Mouse (Mus musculus) left cerebral cortex, adult 2 months (tissue): ENCODE data around the gene Ech1. TPM values are rescaled to one million over a fixed set of nuclear protein-coding genes. Genes with fewer than 3 reads are reported as not detected.

Experiments
- DNase-seq, 2 experiments: peaks; one replicate each; pipeline ENCODE4 v3.0.0; 2021 to 2022; ENCODE audit warnings: low spot score in 2 of 2, mixed read lengths in 1 of 2; ENCODE audit errors: extremely low spot score in 1 of 2
- H3K27ac ChIP-seq: fragments of 200-600 bp; 2 replicates; pipeline ENCODE4 v1.8.1; 2022
- H3K4me3 ChIP-seq: fragments of 200-600 bp; 2 replicates; pipeline ENCODE4 v1.8.1; 2022
- CTCF ChIP-seq: fragments of 200-600 bp; IDR thresholded peaks from 2 replicates; pipeline ENCODE4 v1.8.1; 2022; ENCODE audit warnings: antibody characterized with exemption, mild to moderate bottlenecking, moderate library complexity
- intact Hi-C: fragments of 180-260 bp; cut with DNase I; formaldehyde crosslinking; loops from one replicate; pipeline ENCODE4 v1.15.1; 2025
- total RNA-seq, 2 experiments: library from RNA; stranded (reverse); gene quantifications; 2 replicates each; pipeline ENCODE4 v1.2.3; 2021

Gene Ech1
- total RNA-seq, 2 experiments from 2014 or later = 46.3 to 49.8 TPM

DNA sequence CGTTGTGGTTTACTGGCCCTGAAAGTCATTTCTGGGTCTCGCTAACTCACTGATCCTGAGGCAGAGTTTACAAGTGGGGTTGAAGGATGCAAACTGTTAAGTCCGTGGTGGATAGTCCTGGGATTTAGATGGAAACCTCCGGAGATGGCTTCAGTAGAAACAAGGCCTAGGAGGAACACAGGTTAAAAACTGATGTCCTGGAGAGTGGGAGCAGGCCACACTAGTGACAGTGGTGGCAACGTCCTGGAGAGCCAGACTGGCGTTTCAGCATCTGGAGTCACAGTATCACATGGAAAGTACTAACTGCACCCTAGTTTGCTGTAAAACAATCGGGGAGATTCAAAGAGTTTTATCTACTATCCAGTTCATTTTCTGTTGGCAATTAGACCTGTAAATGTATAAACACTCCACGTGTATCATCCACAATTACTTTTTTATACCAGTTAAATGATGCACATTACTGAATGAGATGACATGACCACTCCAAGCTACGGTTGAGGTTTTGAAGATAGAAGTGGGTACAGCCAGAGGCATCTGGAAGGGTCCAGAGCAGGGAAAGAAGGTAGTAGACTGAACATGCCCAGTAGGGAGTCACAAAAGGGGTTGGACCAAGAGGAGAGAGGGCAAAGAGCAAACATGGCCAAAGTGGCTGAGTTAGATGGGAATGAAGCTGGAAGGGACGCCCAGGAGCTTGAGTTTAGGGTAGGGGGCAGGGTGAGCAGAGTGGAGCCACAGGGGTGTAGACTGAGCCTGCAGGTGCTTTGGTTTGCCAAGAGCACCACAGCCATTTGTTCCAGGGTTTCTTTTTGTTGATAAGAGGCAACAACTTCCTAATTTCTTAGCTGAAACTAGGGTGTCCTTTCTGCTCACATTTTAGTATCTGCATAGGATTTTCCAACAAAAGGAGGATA, 1.8 kb upstream of the Ech1 start:
- Histone ChIP-seq H3K4me3 (no peak overlapping the region), H3K27ac (peak overlapping the region; percentile 24; the same call in 1 of the 2 replicates)
- no peak for TF ChIP-seq CTCF
- no peak for DNase-seq
- intact Hi-C loops = no loop called here

DNA sequence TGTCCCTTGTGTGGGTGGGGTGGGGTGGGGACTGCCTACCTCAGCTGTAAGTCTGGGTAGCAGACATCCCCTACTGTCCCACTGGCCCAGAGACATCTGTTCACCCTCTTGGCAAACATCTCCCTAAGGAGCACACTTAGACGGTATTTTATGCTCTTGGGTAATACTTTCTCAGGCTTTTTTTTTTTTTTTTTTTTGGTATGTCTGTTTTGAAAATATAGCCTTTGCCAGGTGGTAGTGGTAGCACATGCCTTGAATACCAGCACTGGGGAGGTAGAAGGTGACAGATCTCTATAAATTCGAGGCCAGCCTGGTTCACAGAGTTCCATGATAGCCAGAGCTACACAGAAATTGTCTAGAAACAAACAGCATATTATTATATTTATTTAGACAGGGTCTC, 1.1 kb upstream of the Ech1 start:
- Histone ChIP-seq H3K4me3 (no peak overlapping the region), H3K27ac (peak overlapping the region; percentile 88)
- no peak for TF ChIP-seq CTCF
- no peak for DNase-seq
- intact Hi-C loops = loop anchor here (2.0 kb wide), 2 partner anchors 43 to 79 kb away; no protein-coding TSS in a partner anchor

DNA sequence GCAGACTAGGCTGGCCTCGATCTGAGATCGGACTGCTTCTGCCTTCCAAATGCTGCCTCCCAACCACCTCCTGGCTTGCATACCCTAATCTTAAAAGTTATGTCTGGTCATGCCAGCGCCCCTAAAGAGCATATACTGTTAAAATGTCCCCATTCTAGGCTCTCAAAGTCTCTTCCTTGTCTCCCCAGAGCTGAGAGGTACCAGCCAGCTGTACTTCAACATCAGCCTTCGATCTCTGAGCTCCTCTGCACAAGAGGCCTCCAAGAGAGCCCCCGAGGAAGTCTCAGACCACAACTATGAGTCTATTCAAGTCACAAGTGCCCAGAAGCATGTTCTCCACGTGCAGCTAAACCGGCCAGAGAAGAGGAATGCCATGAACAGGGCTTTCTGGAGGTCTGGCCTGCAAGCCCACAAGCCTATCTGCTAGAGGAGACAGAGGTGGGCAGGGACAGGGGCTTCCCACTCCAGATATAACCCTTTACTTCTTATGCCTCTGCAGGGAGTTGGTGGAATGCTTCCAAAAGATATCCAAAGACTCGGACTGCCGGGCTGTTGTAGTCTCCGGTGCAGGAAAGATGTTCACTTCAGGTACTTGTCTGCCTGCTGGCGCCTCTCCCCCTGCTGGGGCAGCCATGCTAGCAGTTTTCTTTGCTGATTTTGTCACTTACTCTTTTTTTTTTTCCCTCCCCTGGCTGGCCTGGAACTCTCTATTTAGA, 827 bp downstream of the Ech1 start:
- TF ChIP-seq CTCF = peak; percentile 4
- intact Hi-C loops = loop anchor here (1.0 to 5.0 kb wide), 4 partner anchors 16 to 136 kb away; partner anchors contain the start of gene Actn4
- Histone ChIP-seq H3K4me3 (peak overlapping the region; percentile 54), H3K27ac (peak overlapping the region; percentile 88)
- DNase-seq = no peak

DNA sequence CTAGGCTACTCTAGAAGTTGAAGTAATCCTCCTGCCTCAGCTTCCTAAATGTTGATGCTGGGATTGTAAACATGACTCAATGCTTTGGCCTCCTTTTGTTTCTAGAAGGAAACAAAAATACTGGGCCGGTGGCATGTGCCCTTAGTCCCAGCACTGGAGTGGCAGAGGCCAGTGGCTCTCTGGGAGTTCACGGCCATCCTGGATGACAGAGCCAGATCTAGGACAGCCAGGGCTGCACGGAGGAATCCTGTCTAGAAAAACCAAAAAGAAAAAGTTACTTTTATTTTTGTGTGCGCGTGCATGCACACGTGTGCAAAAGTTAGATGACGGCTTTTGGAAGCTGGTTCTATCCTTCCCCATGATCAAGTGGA, 1.4 kb downstream of the Ech1 start:
- TF ChIP-seq CTCF = no peak
- intact Hi-C loops = loop anchor here (5.0 kb wide), 1 partner anchor 136 kb away; the partner anchor contains the start of gene Actn4
- DNase-seq = no peak
- H3K4me3 ChIP-seq = no peak overlapping the region
- H3K27ac ChIP-seq = peak overlapping the region; percentile 88; the same call in 1 of the 2 replicates

DNA sequence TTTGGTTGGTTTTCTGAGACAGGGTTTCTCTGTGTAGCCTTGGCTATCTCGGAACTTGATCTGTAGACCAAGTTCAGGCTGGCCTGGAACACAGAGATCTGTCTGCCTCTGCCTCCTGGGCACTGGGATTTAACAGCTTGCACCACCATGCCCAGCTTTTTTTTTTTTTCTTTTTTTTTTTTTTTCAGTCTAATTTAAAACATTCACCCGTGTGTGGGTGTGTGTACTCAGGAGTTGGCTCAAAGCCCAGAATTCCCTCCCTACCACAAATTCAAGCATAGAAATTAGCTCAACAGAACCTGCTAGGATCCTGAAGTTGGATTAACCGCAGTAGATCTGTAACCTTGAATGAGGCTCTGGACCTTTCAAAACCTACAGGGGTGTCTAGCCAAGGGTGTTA, 2.3 kb downstream of the Ech1 start:
- TF ChIP-seq CTCF = no peak

DNA sequence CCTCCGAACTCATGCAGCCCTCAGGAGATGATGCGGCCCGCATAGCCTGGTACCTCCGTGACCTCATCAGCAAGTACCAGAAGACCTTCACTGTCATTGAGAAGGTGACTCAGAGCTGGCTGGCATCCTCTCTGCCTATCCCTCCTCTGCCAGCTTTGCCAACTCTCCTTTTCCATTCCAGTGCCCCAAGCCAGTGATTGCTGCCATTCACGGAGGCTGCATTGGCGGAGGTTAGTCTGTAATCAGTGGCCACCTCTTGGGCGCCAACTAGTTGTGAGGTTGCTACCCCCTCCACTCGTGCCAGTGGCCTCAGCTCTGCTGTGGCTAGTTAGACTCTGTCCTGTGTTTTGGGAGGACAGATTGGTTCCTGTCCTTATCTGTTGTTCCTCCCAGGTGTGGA, 4.8 kb downstream of the Ech1 start:
- DNase-seq = no peak

More for the DNA sequence above, 2.3 kb downstream of the Ech1 start:
- DNase-seq = peak; percentile 43 to 65
- intact Hi-C loops = loop anchor here (1.0 to 5.0 kb wide), 2 partner anchors 13 to 135 kb away; partner anchors contain the start of gene Actn4
- Histone ChIP-seq H3K27ac (no peak overlapping the region), H3K4me3 (no peak overlapping the region)

DNA sequence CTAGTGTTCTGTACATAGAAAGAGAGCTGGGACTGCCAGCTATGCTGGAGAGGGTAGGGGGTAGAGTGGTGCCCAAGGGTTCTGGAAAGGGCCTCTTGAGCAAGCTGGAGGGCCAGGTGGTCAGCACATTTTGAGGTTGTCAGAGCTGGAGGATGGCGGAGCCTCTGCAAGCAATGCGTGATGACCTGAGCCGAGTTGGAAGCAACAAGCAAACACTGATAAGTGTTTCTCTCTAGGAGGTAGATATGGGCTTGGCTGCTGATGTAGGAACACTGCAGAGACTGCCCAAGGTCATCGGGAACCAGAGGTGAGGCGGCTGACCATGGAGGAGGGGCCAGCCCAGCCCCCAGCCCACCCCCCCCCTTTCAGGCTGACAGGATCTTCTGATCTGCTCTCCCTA, 6.0 kb downstream of the Ech1 start:
- TF ChIP-seq CTCF = no peak
- intact Hi-C loops = no loop called here
- no peak overlapping the region for H3K4me3 ChIP-seq
- no peak for DNase-seq
- H3K27ac ChIP-seq = peak overlapping the region; percentile 15; the same call in 1 of the 2 replicates

More for the DNA sequence above, 4.8 kb downstream of the Ech1 start:
- TF ChIP-seq CTCF = no peak
- intact Hi-C loops = loop anchor here (5.0 kb wide), 1 partner anchor 132 kb away; the partner anchor contains the start of gene Actn4
- Histone ChIP-seq H3K4me3 (no peak overlapping the region), H3K27ac (no peak overlapping the region)

DNA sequence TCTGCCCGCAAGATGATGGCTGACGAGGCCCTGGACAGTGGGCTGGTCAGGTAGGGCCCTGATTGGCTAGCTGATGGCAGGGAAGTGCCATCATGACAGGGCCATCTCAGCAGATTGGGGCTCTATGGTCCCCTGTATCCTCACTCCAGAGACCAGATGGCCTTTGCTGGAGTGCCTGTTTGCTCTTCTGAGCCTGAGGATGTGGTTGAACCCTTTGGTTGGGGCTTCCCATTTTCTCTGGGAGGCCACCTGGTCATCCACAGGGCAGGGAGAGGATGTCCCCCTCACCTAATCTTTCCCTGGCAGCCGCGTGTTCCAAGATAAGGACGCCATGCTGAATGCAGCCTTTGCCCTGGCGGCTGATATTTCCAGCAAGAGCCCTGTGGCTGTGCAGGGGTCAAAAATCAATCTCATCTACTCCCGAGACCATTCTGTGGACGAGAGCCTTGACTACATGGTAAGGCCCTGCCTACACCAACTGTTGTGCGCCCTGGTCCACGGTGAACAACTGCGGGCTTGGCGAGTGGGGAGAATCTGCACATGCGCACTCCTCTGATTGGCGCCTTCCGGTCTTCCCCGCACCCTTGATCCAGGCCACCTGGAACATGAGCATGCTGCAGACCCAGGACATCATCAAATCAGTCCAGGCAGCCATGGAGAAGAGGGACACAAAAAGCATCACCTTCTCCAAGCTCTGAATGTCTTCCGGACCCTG, 6.6 kb downstream of the Ech1 start:
- Histone ChIP-seq H3K4me3 (no peak overlapping the region), H3K27ac (no peak overlapping the region)
- DNase-seq = no peak
- no peak for TF ChIP-seq CTCF
- intact Hi-C loops = no loop called here

DNA sequence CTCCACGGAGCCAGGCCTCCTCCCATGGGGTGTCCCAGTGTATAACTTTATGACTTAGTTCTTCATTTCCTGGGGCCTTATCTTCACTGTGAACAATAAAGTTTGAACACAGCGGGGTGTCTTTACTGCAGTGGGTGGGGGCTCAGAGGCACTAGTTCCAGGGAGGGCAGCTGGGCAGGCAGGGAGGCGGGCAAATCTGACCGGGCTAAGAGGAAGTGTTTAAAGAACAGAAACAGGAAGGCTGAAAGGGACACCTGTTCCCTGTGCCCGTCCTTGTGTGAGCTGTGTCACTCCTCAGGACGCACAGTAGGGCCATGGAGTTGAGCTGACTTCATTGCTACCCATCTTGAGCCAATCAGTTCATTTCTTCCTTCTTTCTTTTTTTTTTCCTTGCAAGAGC, 7.1 kb downstream of the Ech1 start:
- DNase-seq = no peak
- no peak overlapping the region for H3K27ac ChIP-seq
- no peak overlapping the region for H3K4me3 ChIP-seq
- intact Hi-C loops = no loop called here
- TF ChIP-seq CTCF = no peak

DNA sequence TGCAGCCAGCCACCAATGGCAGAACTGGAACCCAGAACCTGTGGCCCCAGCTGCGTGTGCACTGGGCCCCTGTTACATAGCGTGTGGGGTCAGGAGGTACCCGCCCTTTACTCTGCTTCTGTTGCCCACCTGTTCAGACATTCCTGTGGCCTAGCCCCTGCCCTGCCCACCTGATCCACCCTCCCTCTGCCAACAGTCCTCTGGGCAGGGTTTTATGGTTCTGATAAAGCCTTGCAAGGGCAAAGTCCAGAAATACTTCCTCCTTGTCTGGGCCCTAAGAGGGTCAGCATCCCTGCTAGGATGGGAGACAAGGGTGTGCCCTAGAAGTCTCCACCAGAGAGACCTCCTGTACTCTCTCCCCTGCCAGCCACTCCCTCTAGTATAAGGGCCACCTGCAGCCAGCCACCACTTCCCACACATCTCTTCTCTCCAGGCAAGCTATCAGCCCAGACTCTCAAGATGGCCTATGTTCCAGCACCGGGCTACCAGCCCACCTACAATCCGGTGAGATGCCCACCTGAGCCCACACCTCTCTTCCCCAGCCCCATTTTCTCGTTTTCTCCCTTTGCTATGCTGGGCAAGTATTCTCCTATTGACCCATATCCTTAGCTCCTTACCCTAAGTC, 8.8 kb downstream of the Ech1 start, which contains the start of gene Lgals4:
TSS of gene Lgals4 (plus strand) at position 132 of the 625 bp plus-strand sequence.
- TF ChIP-seq CTCF = no peak
- Histone ChIP-seq H3K4me3 (no peak within 1 kb of the TSS), H3K27ac (no peak within 1 kb of the TSS)
- intact Hi-C loops = no loop called here
- DNase-seq = no peak

DNA sequence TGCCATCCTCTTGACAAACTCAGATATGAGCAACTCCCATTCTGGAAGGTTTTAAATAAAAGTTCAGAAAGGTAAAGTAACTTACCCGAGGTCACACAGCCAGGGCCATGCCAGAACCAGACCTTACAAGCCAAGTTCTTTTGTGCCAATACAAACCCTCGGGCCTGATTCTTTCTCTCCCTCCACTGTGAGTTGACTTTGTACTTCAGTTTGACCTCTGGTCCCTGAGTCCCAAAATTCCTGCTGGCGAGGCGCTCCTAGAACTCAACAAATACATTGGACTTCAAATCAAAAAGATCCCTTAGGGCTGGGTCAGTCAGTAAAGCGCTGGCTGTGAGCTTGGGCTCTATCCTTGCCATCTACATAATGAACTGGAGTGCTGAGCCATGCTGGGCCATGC, 11.9 kb downstream of the Ech1 start:
- no peak overlapping the region for H3K4me3 ChIP-seq
- DNase-seq = no peak
- intact Hi-C loops = no loop called here
- TF ChIP-seq CTCF = no peak
- H3K27ac ChIP-seq = no peak overlapping the region
